Comparison of ENCODE assay signal across 29 mouse cellular contexts in the genomic region with DNA sequence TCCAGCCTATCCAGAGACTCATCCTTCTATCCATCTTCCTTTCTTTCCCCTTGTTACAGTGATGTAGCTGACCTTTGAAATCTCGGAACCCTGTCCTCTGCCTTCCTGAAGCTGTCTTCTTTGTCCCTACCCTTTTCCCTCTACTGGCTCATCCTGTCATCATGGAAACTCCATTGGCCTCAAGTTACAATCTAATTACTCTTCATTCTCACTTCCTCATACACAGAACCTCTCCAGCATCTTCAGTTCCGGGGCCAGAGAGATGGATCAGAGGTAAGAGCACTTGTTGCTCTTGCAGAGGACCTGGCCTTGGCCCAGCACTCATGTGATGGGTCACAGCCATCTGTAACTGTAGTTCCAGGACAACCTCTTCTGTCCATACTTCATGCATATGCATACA. TPM values are rescaled to one million over a fixed set of nuclear protein-coding genes. Genes with fewer than 3 reads are reported as not detected.
DNase-seq lines count a peak whose midpoint lies in the region; ATAC-seq and TF ChIP-seq lines count a peak whose summit lies in the region.
"Had no signal": no experiment of that assay in that cellular context is flagged by ENCODE, and none has a peak within 500 bp of the region (broad histone marks: within the 10 kb centered on the region; RNA-seq: fewer than 3 reads in every experiment).

No protein-coding gene starts in this region.

- H3K4me3 ChIP-seq in MEL (ENCODE audit: control insufficient read depth in 1 of 2, insufficient read depth in 1 of 2, low read depth in 2 of 2, low read length in 2 of 2) = no peak overlapping the region
- no peak overlapping the region for H3K4me3 ChIP-seq in limb, embryonic 10.5 days
- H3K4me3 ChIP-seq in lung, adult 2 months (replicated peaks; ENCODE audit: extremely low read depth, low read depth, low read length) = no peak overlapping the region
- no peak overlapping the region for H3K4me3 ChIP-seq in hindbrain, postnatal 0 days (ENCODE audit: low read length)
- H3K4me3 ChIP-seq: embryonic facial prominence, embryonic 10.5 days; embryonic facial prominence, embryonic 13.5 days; erythroblast, embryonic 14.5 days; forebrain, embryonic 12.5 days; forebrain, embryonic 15.5 days; heart, embryonic 12.5 days; heart, embryonic 15.5 days; hindbrain, embryonic 10.5 days; hindbrain, embryonic 13.5 days had no signal

- TF ChIP-seq POLR2A in MEL (IDR thresholded peaks at IDR 0.05; ENCODE audit: control insufficient read depth in 1 of 2, insufficient read depth in 1 of 2, low read depth in 1 of 2, low read length in 2 of 2, poor library complexity in 1 of 2) = no peak
- TF ChIP-seq POLR2A in lung, adult 2 months (IDR thresholded peaks at IDR 0.05; ENCODE audit: borderline replicate concordance, extremely low read depth, low read depth, low read length) = no peak

- no peak overlapping the region for H3K9ac ChIP-seq in MEL (ENCODE audit: control insufficient read depth, low read depth, low read length, poor library complexity, severe bottlenecking)
- no peak overlapping the region for H3K9ac ChIP-seq in hindbrain, postnatal 0 days (replicated peaks; ENCODE audit: low read length)
- H3K9ac ChIP-seq: embryonic facial prominence, embryonic 13.5 days; forebrain, embryonic 12.5 days; forebrain, embryonic 15.5 days; heart, embryonic 12.5 days; heart, embryonic 15.5 days; hindbrain, embryonic 13.5 days had no signal

- ATAC-seq in monocyte, adult 5-6 weeks (replicated peaks; ENCODE audit: insufficient number of reproducible peaks, low FRiP score, low TSS enrichment, poor library complexity, severe bottlenecking) = peak; percentile 35; the same call in 1 of the 2 replicates
- ATAC-seq in hindbrain, postnatal 0 days = no peak
- ATAC-seq: CD4-positive, CD25-positive, alpha-beta regulatory T cell, adult 4 months; forebrain, embryonic 15.5 days; hindbrain, embryonic 16.5 days; inflammation-experienced regulatory T-cells, adult 6 months; Patski had no signal

- 82% methylated on average over 2 of the region's 2 CpGs for WGBS in limb, embryonic 10.5 days
- WGBS in lung, adult 2 months = 78% methylated on average over 2 of the region's 2 CpGs
- WGBS in hindbrain, postnatal 0 days = 93% methylated on average over 2 of the region's 2 CpGs

- TF ChIP-seq RAD21 in MEL (IDR thresholded peaks at IDR 0.05; ENCODE audit: low read depth, low read length) = no peak

- no peak for TF ChIP-seq EP300 in MEL (IDR thresholded peaks at IDR 0.05; ENCODE audit: low read depth in 1 of 2, low read length in 2 of 2)

- H3K4me2 ChIP-seq in hindbrain, postnatal 0 days (ENCODE audit: low read depth, low read length) = no peak overlapping the region
- H3K4me2 ChIP-seq: embryonic facial prominence, embryonic 13.5 days; forebrain, embryonic 12.5 days; forebrain, embryonic 15.5 days; heart, embryonic 12.5 days; heart, embryonic 15.5 days; hindbrain, embryonic 13.5 days had no signal

- DNase-seq in A20 (ENCODE audit: low read depth, low spot score) (peak; percentile 24), MEL (ENCODE audit: low read depth, low spot score) (peak; percentile 8)
- DNase-seq in limb, embryonic 10.5 days (ENCODE audit: low spot score) = no peak
- no peak for DNase-seq in thymus, postnatal 0 days (ENCODE audit: low spot score)
- DNase-seq in lung, adult 2 months = no peak
- DNase-seq in hindbrain, postnatal 0 days (ENCODE audit: low spot score) = no peak
- DNase-seq: adrenal gland, postnatal 10 days; cerebellum, adult 11 months; cerebellum, adult 2 months; cerebellum, adult 9-11 months; cerebellum, postnatal 25 days; embryo, embryonic 11 days; gastrocnemius, postnatal 25 days; heart, postnatal 10 days; heart, postnatal 36 days had no signal

- H3K4me1 ChIP-seq in MEL (ENCODE audit: control insufficient read depth in 1 of 2, insufficient read depth in 2 of 2, low read length in 2 of 2) = no peaks in the 10 kb centered on the region
- peaks cover 61% of the 10 kb centered on the region for H3K4me1 ChIP-seq in limb, embryonic 10.5 days
- H3K4me1 ChIP-seq in lung, adult 2 months (ENCODE audit: control insufficient read depth, insufficient read depth, low read length) = no peaks in the 10 kb centered on the region
- H3K4me1 ChIP-seq in hindbrain, postnatal 0 days (ENCODE audit: insufficient read depth, low read length) = no peaks in the 10 kb centered on the region
- H3K4me1 ChIP-seq: forebrain, embryonic 12.5 days; heart, embryonic 12.5 days; heart, embryonic 15.5 days; hindbrain, embryonic 10.5 days; hindbrain, embryonic 13.5 days had no signal

- peaks cover 0 to 3% of the 10 kb centered on the region in 2 experiments; a peak in 1 of 4 replicates for H3K36me3 ChIP-seq in MEL (ENCODE audit: control insufficient read depth in 1 of 2, insufficient read depth in 2 of 2, low read length in 2 of 2)
- H3K36me3 ChIP-seq in limb, embryonic 10.5 days = no peaks in the 10 kb centered on the region
- H3K36me3 ChIP-seq in hindbrain, postnatal 0 days (ENCODE audit: insufficient read depth, low read length) = 0 out of 2 replicates have a peak, but pooled peaks cover 3% of the 10 kb centered on the region
- H3K36me3 ChIP-seq: embryonic facial prominence, embryonic 10.5 days; embryonic facial prominence, embryonic 13.5 days; forebrain, embryonic 12.5 days; forebrain, embryonic 15.5 days; heart, embryonic 12.5 days; heart, embryonic 15.5 days; hindbrain, embryonic 10.5 days had no signal

- H3K9me3 ChIP-seq in MEL (replicated peaks; ENCODE audit: insufficient read depth, low read length) = no peaks in the 10 kb centered on the region
- H3K9me3 ChIP-seq in limb, embryonic 10.5 days (replicated peaks) = no peaks in the 10 kb centered on the region
- H3K9me3 ChIP-seq in hindbrain, postnatal 0 days (ENCODE audit: low read length) = no peaks in the 10 kb centered on the region
- H3K9me3 ChIP-seq: embryonic facial prominence, embryonic 10.5 days; embryonic facial prominence, embryonic 13.5 days; forebrain, embryonic 12.5 days; forebrain, embryonic 15.5 days; heart, embryonic 12.5 days; heart, embryonic 15.5 days; hindbrain, embryonic 10.5 days; hindbrain, embryonic 13.5 days had no signal

- no peak for TF ChIP-seq CTCF in MEL (IDR thresholded peaks at IDR 0.05 in 2 of 3, conservative IDR thresholded peaks at IDR 0.05 in 1 of 3; ENCODE audit: control insufficient read depth in 1 of 3, insufficient read depth in 1 of 3, low read depth in 2 of 3, low read length in 3 of 3, poor library complexity in 1 of 3, severe bottlenecking in 1 of 3)
- no peak for TF ChIP-seq CTCF in lung, adult 2 months (IDR thresholded peaks at IDR 0.05; ENCODE audit: insufficient read depth, low read length)
- no peak for TF ChIP-seq CTCF in hindbrain, postnatal 0 days (IDR thresholded peaks at IDR 0.05; ENCODE audit: low read depth)

- no peaks in the 10 kb centered on the region for H3K27me3 ChIP-seq in MEL (ENCODE audit: control insufficient read depth in 1 of 2, insufficient read depth in 2 of 2, low read length in 2 of 2)
- no peaks in the 10 kb centered on the region for H3K27me3 ChIP-seq in limb, embryonic 10.5 days (ENCODE audit: low read depth, poor library complexity, severe bottlenecking)
- no peaks in the 10 kb centered on the region for H3K27me3 ChIP-seq in hindbrain, postnatal 0 days (ENCODE audit: insufficient read depth, low read length)
- H3K27me3 ChIP-seq: embryonic facial prominence, embryonic 13.5 days; forebrain, embryonic 12.5 days; forebrain, embryonic 15.5 days; heart, embryonic 12.5 days; heart, embryonic 15.5 days; hindbrain, embryonic 13.5 days; Patski had no signal

- no peaks in the 10 kb centered on the region for H3K79me2 ChIP-seq in MEL (ENCODE audit: control insufficient read depth, insufficient read depth, low read length, poor library complexity)

- no peak overlapping the region for H3K27ac ChIP-seq in MEL (ENCODE audit: control insufficient read depth, low read depth, low read length)
- 0 out of 2 replicates have a peak overlapping the region, but pooled peaks have one; percentile 2 for H3K27ac ChIP-seq in limb, embryonic 10.5 days
- no peak overlapping the region for H3K27ac ChIP-seq in hindbrain, postnatal 0 days
- H3K27ac ChIP-seq: embryonic facial prominence, embryonic 10.5 days; embryonic facial prominence, embryonic 13.5 days; forebrain, embryonic 12.5 days; forebrain, embryonic 15.5 days; heart, embryonic 15.5 days; hindbrain, embryonic 10.5 days; hindbrain, embryonic 13.5 days had no signal

TF ChIP-seq in MEL, 35 proteins besides CTCF, POLR2A, EP300 and RAD21:
- TF ChIP-seq MAZ (IDR thresholded peaks at IDR 0.05; ENCODE audit: low read depth, low read length) (no peak), MYB (IDR thresholded peaks at IDR 0.05; ENCODE audit: low read depth, low read length) (no peak), MAX (IDR thresholded peaks at IDR 0.05; ENCODE audit: low read length) (no peak), ZKSCAN1 (IDR thresholded peaks at IDR 0.05; ENCODE audit: low read depth, low read length) (no peak), SMC3 (IDR thresholded peaks at IDR 0.05; ENCODE audit: low read depth, low read length) (no peak), HCFC1 (IDR thresholded peaks at IDR 0.05; ENCODE audit: low read depth, low read length) (no peak), RCOR1 (IDR thresholded peaks at IDR 0.05; ENCODE audit: low read depth, low read length) (no peak), GABPA (IDR thresholded peaks at IDR 0.05; ENCODE audit: low read depth, low read length) (no peak), ZMIZ1 (IDR thresholded peaks at IDR 0.05; ENCODE audit: low read depth, low read length) (no peak), BHLHE40 (IDR thresholded peaks at IDR 0.05; ENCODE audit: borderline replicate concordance, low read depth, low read length) (no peak), TCF12 (IDR thresholded peaks at IDR 0.05; ENCODE audit: low read depth, low read length) (no peak), KAT2A (conservative IDR thresholded peaks at IDR 0.05; ENCODE audit: low read depth, low read length) (no peak), SIN3A (IDR thresholded peaks at IDR 0.05; ENCODE audit: low read length) (no peak)

RNA-seq across cellular contexts. Expression of a gene that starts 28.7 kb away (rescaled TPM):
- total RNA-seq in MEL (2012; rRNA removed) = 11.0 and 12.2 TPM in 2 replicates
- 10 to 100 TPM; 21.2 to 55.7 TPM for polyA plus RNA-seq in MEL (2012; ENCODE audit: insufficient read depth in 1 of 2, insufficient read length in 2 of 2, low read depth in 1 of 2, low replicate concordance in 2 of 2, missing spikeins in 1 of 2)
- 17.9 and 21.1 TPM in 2 replicates for polyA plus RNA-seq in limb, embryonic 10.5 days (2016; fragmentation: Nextera tagmentation; extraction: Ambion mirVana)
- total RNA-seq in monocyte, adult 5-6 weeks (2017) = 28.1 to 42.9 TPM (median 36.1 TPM) in 3 replicates
- polyA plus RNA-seq in thymus, postnatal 0 days (2015; fragmentation: Nextera tagmentation; extraction: Ambion mirVana) = 21.5 and 24.9 TPM in 2 replicates
- 6.3 and 7.1 TPM in 2 replicates for polyA plus RNA-seq in lung, adult 2 months (2012; rRNA removed)
- total RNA-seq in hindbrain, postnatal 0 days (2014; rRNA removed) = 15.2 and 15.3 TPM in 2 replicates
- 11.6 and 14.2 TPM in 2 replicates for polyA plus RNA-seq in hindbrain, postnatal 0 days (2015; fragmentation: Nextera tagmentation; extraction: Ambion mirVana)

Comparison
In these comparisons a context has a peak if more than half of its experiments do, and no peak if none do; other contexts are left out.
1. DNase-seq: peak in A20 (single experiment) and MEL (single experiment); none in limb, embryonic 10.5 days (single experiment), thymus, postnatal 0 days (single experiment), lung, adult 2 months (single experiment) and hindbrain, postnatal 0 days (single experiment).